Mouse (Mus musculus) neural tube, embryonic 10.5 days (tissue): ENCODE measurements around the gene 2310002L09Rik.
"Not testable (repeated sequence)": the region's sequence is repeated elsewhere in the genome, so short reads cannot be mapped to it uniquely, and the experiment has no call there.

Experiments used
- DNase-seq: peaks from one replicate; pipeline ENCODE4 v3.0.0-alpha.2; 2017; ENCODE audit warnings: low spot score; ENCODE audit errors: extremely low spot score

2310002L09Rik gene

DNA sequence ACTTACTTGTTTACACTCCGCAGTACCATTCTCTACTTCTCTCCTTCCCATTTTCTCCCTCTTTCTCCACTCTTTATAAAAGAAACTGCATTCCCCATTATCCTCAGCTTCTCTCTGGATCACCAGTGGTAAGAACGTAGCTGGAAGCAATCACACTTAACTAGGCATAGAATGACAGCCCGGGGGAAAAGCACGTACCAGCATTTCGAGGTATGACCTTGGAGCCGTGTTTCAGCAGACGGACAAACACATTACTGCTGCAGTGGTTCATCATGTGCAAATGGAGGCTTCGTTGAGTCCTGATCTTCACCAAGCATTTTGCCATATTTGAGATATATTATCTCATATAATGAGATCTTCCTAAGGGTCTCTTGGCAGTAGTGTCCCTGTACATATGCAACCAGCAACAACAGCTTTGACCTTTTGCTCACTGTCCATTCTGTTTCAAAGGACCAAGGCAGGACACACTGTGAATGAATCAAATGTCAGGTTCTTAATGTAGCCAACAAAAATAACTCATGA, at the start of gene 2310002L09Rik:
Gene 2310002L09Rik (minus strand): TSS at position 472 of the 522 bp plus-strand sequence.
- DNase-seq, result no peak

DNA sequence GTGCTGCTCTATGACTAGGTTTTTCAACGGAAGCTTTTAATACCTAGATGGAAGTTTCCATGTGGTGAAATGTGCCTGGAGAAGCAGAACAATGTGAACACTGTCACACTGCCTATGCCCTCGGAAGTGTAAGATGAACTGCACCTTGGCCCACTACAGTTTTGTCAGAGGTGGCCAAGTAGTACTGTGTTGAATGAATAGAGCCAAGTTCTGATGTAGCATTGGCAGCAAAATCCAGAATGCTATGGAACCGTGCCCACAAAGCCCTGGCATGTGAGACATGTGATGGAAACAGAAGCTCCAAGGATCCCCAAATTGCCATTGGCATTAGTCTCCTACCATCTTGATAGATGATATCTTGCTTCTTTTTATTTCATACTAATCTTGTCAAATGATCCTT, 29.8 kb upstream of the 2310002L09Rik start:
- no peak for DNase-seq

- not testable (repeated sequence) for DNase-seq
Observed at GRCm38 (mm10) chr4:73920660-73921059, 30.0 kb downstream of the 2310002L09Rik start, which contains the start of gene Gm11756. Gene Gm11756, minus strand, starts transcription at chr4:73920760.

- DNase-seq, result not testable (repeated sequence)
Observed at GRCm38 (mm10) chr4:73905853-73906252, 44.8 kb downstream of the 2310002L09Rik start, which contains the start of gene Gm13871. Gene Gm13871, minus strand, starts transcription at chr4:73905953.

- DNase-seq, result not testable (repeated sequence)
Observed at GRCm38 (mm10) chr4:73891012-73891411, 59.6 kb downstream of the 2310002L09Rik start, which contains the start of gene Gm11757. Gene Gm11757, minus strand, starts transcription at chr4:73891112.
